Mouse (Mus musculus): ENCODE data around the gene Mon1a.
A peak's percentile ranks its signal among the peaks of the same experiment; 100 is the strongest.

- TF ChIP-seq POLR2A (IDR thresholded peaks at IDR 0.05; ENCODE audit: borderline replicate concordance, extremely low read depth, insufficient read depth, insufficient read length, poor library complexity, severe bottlenecking) (no peak), CTCF (IDR thresholded peaks at IDR 0.05; ENCODE audit: borderline replicate concordance, extremely low read depth, insufficient read depth, insufficient read length) (peak; percentile 1; the same call in 1 of the 2 replicates)
These were observed 13.6 kb downstream of the Mon1a start for GRCm38 (mm10) chr9:107901627-107901914.
